13 mouse cellular contexts compared by ENCODE assay signal in genomic region chr7:116301661-116302311, GRCm38 (mm10). TPM values are rescaled to one million over a fixed set of nuclear protein-coding genes. Genes with fewer than 3 reads are reported as not detected.
A peak's percentile ranks its signal among the peaks of the same experiment; 100 is the strongest.
DNase-seq lines count a peak whose midpoint lies in the region.
"Had no signal": no experiment of that assay in that cellular context is flagged by ENCODE, and none has a peak within 500 bp of the region (broad histone marks: within the 10 kb centered on the region; RNA-seq: fewer than 3 reads in every experiment).

No protein-coding gene starts in this region.

- WGBS in midbrain, embryonic 10.5 days, result 92% methylated on average over 5 of the region's 5 CpGs

- intact Hi-C loops in left cerebral cortex, postnatal 4 days (cut with DNase I), result no loop called here
- intact Hi-C loops in left cerebral cortex, postnatal 10 days (cut with DNase I), result no loop called here

- no peak overlapping the region; the same call in 1 of the 2 replicates for H3K27ac ChIP-seq in midbrain, embryonic 10.5 days (replicated peaks)

- peak; percentile 44 for DNase-seq in gastrocnemius, adult 18-20 months (ENCODE audit: low spot score)
- no peak for DNase-seq in gastrocnemius, postnatal 4 days (ENCODE audit: low spot score in 2 of 2)
- peak; percentile 40 for DNase-seq in left cerebral cortex, postnatal 4 days
- DNase-seq in left cerebral cortex, postnatal 10 days (ENCODE audit: extremely low spot score in 1 of 2, low spot score in 2 of 2), result no peak
- DNase-seq in NIH3T3 (ENCODE audit: low read depth), result peak; percentile 78
- DNase-seq in lung, postnatal 36 days, result peak; percentile 45
- DNase-seq in midbrain, embryonic 10.5 days (ENCODE audit: low spot score), result no peak
- no peak for DNase-seq in ovary, postnatal 14 days (ENCODE audit: low spot score)
- DNase-seq: adrenal gland, adult 8-10 months; kidney, adult 8-10 months; liver; thymus, postnatal 14 days had no signal

- peaks cover 22% of the 10 kb centered on the region for H3K36me3 ChIP-seq in midbrain, embryonic 10.5 days

- no peaks in the 10 kb centered on the region for H3K9me3 ChIP-seq in midbrain, embryonic 10.5 days (replicated peaks)
- H3K9me3 ChIP-seq: megakaryocyte, embryonic 14.5 days had no signal

- peaks cover 33% of the 10 kb centered on the region for H3K4me1 ChIP-seq in midbrain, embryonic 10.5 days

- H3K27me3 ChIP-seq in midbrain, embryonic 10.5 days (ENCODE audit: low read depth, poor library complexity, severe bottlenecking), result peaks cover 8% of the 10 kb centered on the region

- no peak overlapping the region for H3K4me3 ChIP-seq in midbrain, embryonic 10.5 days
- H3K4me3 ChIP-seq: megakaryocyte, embryonic 14.5 days had no signal

RNA-seq across cellular contexts. Expression of gene Plekha7, which starts 6.4 kb away (rescaled TPM):
- 1 to 10 TPM in 1 of 2 experiments, under 1 TPM in 1; 0.71 to 1.5 TPM for total RNA-seq in gastrocnemius, adult 18-20 months (2021)
- 1 to 10 TPM; 4.0 TPM for total RNA-seq in gastrocnemius, postnatal 4 days (2021)
- total RNA-seq in left cerebral cortex, postnatal 4 days (2021), result 10 to 100 TPM; 13.7 to 16.1 TPM
- 10 to 100 TPM; 18.7 to 23.6 TPM for total RNA-seq in left cerebral cortex, postnatal 10 days (2021)
- polyA plus RNA-seq in midbrain, embryonic 10.5 days (2016; fragmentation: Nextera tagmentation; extraction: Ambion mirVana), result 25.5 and 25.7 TPM in 2 replicates

RNA-seq across cellular contexts. Expression of gene Rps13, which starts 32.2 kb away (rescaled TPM):
- total RNA-seq in gastrocnemius, adult 18-20 months (2021), result 100 to 1,000 TPM; 260 to 323 TPM
- total RNA-seq in gastrocnemius, postnatal 4 days (2021), result 100 to 1,000 TPM; 486 to 492 TPM
- total RNA-seq in left cerebral cortex, postnatal 4 days (2021), result 100 to 1,000 TPM; 355 to 388 TPM
- 100 to 1,000 TPM; 248 to 274 TPM for total RNA-seq in left cerebral cortex, postnatal 10 days (2021)
- polyA plus RNA-seq in midbrain, embryonic 10.5 days (2016; fragmentation: Nextera tagmentation; extraction: Ambion mirVana), result 708 and 841 TPM in 2 replicates

Comparison
In these comparisons a context has a peak if more than half of its experiments do, and no peak if none do; other contexts are left out.
1. DNase-seq: peak in gastrocnemius, adult 18-20 months (single experiment), left cerebral cortex, postnatal 4 days (single experiment), NIH3T3 (single experiment) and lung, postnatal 36 days (single experiment); none in gastrocnemius, postnatal 4 days (0 of 2), left cerebral cortex, postnatal 10 days (0 of 2), midbrain, embryonic 10.5 days (single experiment) and ovary, postnatal 14 days (single experiment).